ENCODE assay signal across 28 mouse cellular contexts in genomic region chr1:151758991-151759390, GRCm38 (mm10). TPM values are rescaled to one million over a fixed set of nuclear protein-coding genes. Genes with fewer than 3 reads are reported as not detected.
DNase-seq lines count a peak whose midpoint lies in the region; ATAC-seq and TF ChIP-seq lines count a peak whose summit lies in the region.
"Had no signal": no experiment of that assay in that cellular context is flagged by ENCODE, and none has a peak within 500 bp of the region (broad histone marks: within the 10 kb centered on the region; RNA-seq: fewer than 3 reads in every experiment).

No protein-coding gene starts in this region.

- peaks cover 30% of the 10 kb centered on the region for H3K4me1 ChIP-seq in limb, embryonic 12.5 days (replicated peaks)
- peaks cover 31% of the 10 kb centered on the region for H3K4me1 ChIP-seq in limb, embryonic 10.5 days
- peaks cover 17% of the 10 kb centered on the region for H3K4me1 ChIP-seq in lung, embryonic 16.5 days (replicated peaks; ENCODE audit: control insufficient read depth, insufficient read depth, low read length)
- peaks cover 45% of the 10 kb centered on the region for H3K4me1 ChIP-seq in limb, embryonic 13.5 days

- no peak for TF ChIP-seq CTCF in gastrocnemius, adult 2 months (IDR thresholded peaks at IDR 0.05)

- H3K9me3 ChIP-seq in limb, embryonic 12.5 days = no peaks in the 10 kb centered on the region
- no peaks in the 10 kb centered on the region for H3K9me3 ChIP-seq in limb, embryonic 10.5 days (replicated peaks)
- no peaks in the 10 kb centered on the region for H3K9me3 ChIP-seq in lung, embryonic 16.5 days (ENCODE audit: control insufficient read depth, low read length)
- no peaks in the 10 kb centered on the region for H3K9me3 ChIP-seq in limb, embryonic 13.5 days
- H3K9me3 ChIP-seq: forebrain, embryonic 10.5 days; forebrain, embryonic 13.5 days; G1E; heart, embryonic 12.5 days; heart, embryonic 15.5 days; hindbrain, embryonic 10.5 days; hindbrain, embryonic 13.5 days had no signal

- intact Hi-C loops in gastrocnemius, adult 2 months (cut with DNase I) = no loop called here
- intact Hi-C loops in gastrocnemius, postnatal 14 days (cut with DNase I; ENCODE audit: low total_unique reads) = no loop called here

- H3K9ac ChIP-seq in limb, embryonic 12.5 days (replicated peaks) = no peak overlapping the region
- H3K9ac ChIP-seq in lung, embryonic 16.5 days (ENCODE audit: low read length) = no peak overlapping the region
- no peak overlapping the region for H3K9ac ChIP-seq in limb, embryonic 13.5 days
- H3K9ac ChIP-seq: forebrain, embryonic 13.5 days; heart, embryonic 12.5 days; heart, embryonic 15.5 days; hindbrain, embryonic 13.5 days had no signal

- no peaks in the 10 kb centered on the region for H3K27me3 ChIP-seq in limb, embryonic 12.5 days
- no peaks in the 10 kb centered on the region for H3K27me3 ChIP-seq in limb, embryonic 10.5 days (ENCODE audit: low read depth, poor library complexity, severe bottlenecking)
- no peaks in the 10 kb centered on the region for H3K27me3 ChIP-seq in lung, embryonic 16.5 days (ENCODE audit: control insufficient read depth, insufficient read depth, low read depth, low read length)
- H3K27me3 ChIP-seq in limb, embryonic 13.5 days = no peaks in the 10 kb centered on the region
- H3K27me3 ChIP-seq: CH12.LX; forebrain, embryonic 13.5 days; heart, embryonic 12.5 days; heart, embryonic 15.5 days; hindbrain, embryonic 13.5 days; Patski had no signal

- 59% methylated on average over 2 of the region's 2 CpGs for WGBS in limb, embryonic 12.5 days
- WGBS in limb, embryonic 10.5 days = 77% methylated on average over 2 of the region's 2 CpGs
- WGBS in lung, embryonic 16.5 days = 51% methylated on average over 2 of the region's 2 CpGs
- 52% methylated on average over 2 of the region's 2 CpGs for WGBS in limb, embryonic 13.5 days

- H3K27ac ChIP-seq in gastrocnemius, adult 2 months = peak overlapping the region; percentile 41
- 0 out of 2 replicates have a peak overlapping the region, but pooled peaks have one; percentile 18 for H3K27ac ChIP-seq in limb, embryonic 12.5 days
- no peak overlapping the region for H3K27ac ChIP-seq in limb, embryonic 10.5 days
- peak overlapping the region; percentile 28; the same call in 1 of the 2 replicates for H3K27ac ChIP-seq in lung, embryonic 16.5 days (ENCODE audit: low read length)
- no peak overlapping the region; the same call in 1 of the 2 replicates for H3K27ac ChIP-seq in limb, embryonic 13.5 days
- H3K27ac ChIP-seq: forebrain, embryonic 10.5 days; forebrain, embryonic 13.5 days; heart, embryonic 15.5 days; hindbrain, embryonic 10.5 days; hindbrain, embryonic 13.5 days had no signal

- no peak for ATAC-seq in limb, embryonic 12.5 days (ENCODE audit: insufficient number of reproducible peaks, insufficient read depth, low FRiP score, low TSS enrichment, low read depth)
- no peak for ATAC-seq in lung, embryonic 16.5 days (ENCODE audit: low read depth)
- ATAC-seq in limb, embryonic 13.5 days (ENCODE audit: low FRiP score, low read depth) = no peak
- ATAC-seq: forebrain, embryonic 13.5 days; forebrain, embryonic 16.5 days; hindbrain, embryonic 16.5 days; Patski had no signal

- no peak overlapping the region for H3K4me2 ChIP-seq in limb, embryonic 12.5 days
- no peak overlapping the region for H3K4me2 ChIP-seq in lung, embryonic 16.5 days (ENCODE audit: low read depth, low read length)
- peak overlapping the region; percentile 11; the same call in 1 of the 2 replicates for H3K4me2 ChIP-seq in limb, embryonic 13.5 days (replicated peaks)
- H3K4me2 ChIP-seq: forebrain, embryonic 13.5 days; heart, embryonic 12.5 days; heart, embryonic 15.5 days; hindbrain, embryonic 13.5 days had no signal

- DNase-seq in gastrocnemius, adult 2 months = no peak
- no peak for DNase-seq in gastrocnemius, postnatal 14 days
- DNase-seq in limb, embryonic 10.5 days (ENCODE audit: low spot score) = no peak
- DNase-seq in lung, postnatal 14 days = no peak
- no peak for DNase-seq in spleen, postnatal 14 days (ENCODE audit: low spot score in 2 of 2)
- DNase-seq: adrenal gland, postnatal 10 days; B cell, adult 2 months; cerebellum, adult 11 months; cerebellum, adult 2 months; cerebellum, adult 9-11 months; cerebellum, postnatal 25 days; gastrocnemius, postnatal 36 days; heart, postnatal 10 days; heart, postnatal 36 days had no signal

- H3K4me3 ChIP-seq in gastrocnemius, adult 2 months = no peak overlapping the region
- no peak overlapping the region for H3K4me3 ChIP-seq in limb, embryonic 12.5 days (replicated peaks)
- H3K4me3 ChIP-seq in limb, embryonic 10.5 days = no peak overlapping the region
- no peak overlapping the region for H3K4me3 ChIP-seq in lung, embryonic 16.5 days (ENCODE audit: low read length)
- no peak overlapping the region for H3K4me3 ChIP-seq in limb, embryonic 13.5 days
- H3K4me3 ChIP-seq: forebrain, embryonic 10.5 days; forebrain, embryonic 13.5 days; heart, embryonic 12.5 days; heart, embryonic 15.5 days; hindbrain, embryonic 10.5 days; hindbrain, embryonic 13.5 days had no signal

- H3K36me3 ChIP-seq in limb, embryonic 12.5 days = peaks cover 19% of the 10 kb centered on the region
- H3K36me3 ChIP-seq in limb, embryonic 10.5 days = peaks cover 17% of the 10 kb centered on the region
- 0 out of 2 replicates have a peak, but pooled peaks cover 2% of the 10 kb centered on the region for H3K36me3 ChIP-seq in lung, embryonic 16.5 days (ENCODE audit: control insufficient read depth, insufficient read depth, low read length)
- peaks cover 15% of the 10 kb centered on the region for H3K36me3 ChIP-seq in limb, embryonic 13.5 days

RNA-seq across cellular contexts. Expression of gene Edem3, which starts 3.8 kb away (rescaled TPM):
- total RNA-seq in gastrocnemius, adult 2 months (2021) = 10 to 100 TPM; 21.1 to 23.6 TPM
- 10 to 100 TPM; 21.8 to 26.2 TPM for total RNA-seq in gastrocnemius, postnatal 14 days (2021)
- 24.5 and 26.5 TPM in 2 replicates for polyA plus RNA-seq in limb, embryonic 12.5 days (2016; fragmentation: Nextera tagmentation; extraction: Ambion mirVana)
- polyA plus RNA-seq in limb, embryonic 10.5 days (2016; fragmentation: Nextera tagmentation; extraction: Ambion mirVana) = 12.9 and 17.4 TPM in 2 replicates
- 15.9 and 17.7 TPM in 2 replicates for polyA plus RNA-seq in lung, embryonic 16.5 days (2015; fragmentation: Nextera tagmentation; extraction: Ambion mirVana)
- polyA plus RNA-seq in limb, embryonic 13.5 days (2015; fragmentation: Nextera tagmentation; extraction: Ambion mirVana) = 17.3 and 19.6 TPM in 2 replicates

Comparison
In these comparisons a context has a peak if more than half of its experiments do, and no peak if none do; other contexts are left out.
1. H3K27ac ChIP-seq: peak in gastrocnemius, adult 2 months (single experiment), limb, embryonic 12.5 days (single experiment) and lung, embryonic 16.5 days (single experiment); none in limb, embryonic 10.5 days (single experiment) and limb, embryonic 13.5 days (single experiment).